Comparison of ENCODE assay signal across 8 mouse cellular contexts in the genomic region with DNA sequence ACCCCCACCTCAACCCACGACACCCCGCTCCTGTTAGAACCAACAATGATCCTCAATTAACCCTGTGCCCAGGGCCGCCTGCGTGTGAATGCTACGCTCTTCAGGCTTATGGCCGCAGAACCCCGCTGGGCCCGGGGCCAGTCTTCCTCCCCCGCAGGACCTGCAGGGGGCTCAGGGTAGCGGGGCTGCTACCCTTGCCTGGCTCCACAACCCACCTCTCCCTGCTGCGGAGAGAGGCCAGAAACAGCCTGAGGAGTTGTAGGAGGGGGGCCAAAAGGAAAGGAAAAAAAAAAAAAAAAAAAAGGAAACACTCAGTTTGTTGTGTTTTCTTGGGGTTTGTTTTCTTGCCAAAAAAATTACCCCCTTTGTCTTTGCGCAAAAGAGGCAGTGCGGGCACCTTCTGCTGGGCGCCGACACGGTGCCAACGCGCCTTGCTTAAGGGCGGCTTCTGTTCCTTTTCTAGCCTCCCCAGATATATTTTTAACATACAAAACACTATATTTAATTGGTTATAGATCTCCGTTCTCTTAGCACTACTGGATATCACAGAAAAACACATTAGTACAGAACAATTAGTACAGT.
DNase-seq lines count a peak whose midpoint lies in the region; ATAC-seq lines count a peak whose summit lies in the region.

No protein-coding gene starts in this region.

- H3K4me1 ChIP-seq in liver, embryonic 11.5 days (replicated peaks; ENCODE audit: control insufficient read depth, insufficient read depth, low read length), result no peaks in the 10 kb centered on the region
- peaks cover 4% of the 10 kb centered on the region; the same call in 1 of the 2 replicates for H3K4me1 ChIP-seq in heart, embryonic 16.5 days (ENCODE audit: control insufficient read depth, insufficient read depth, low read length)

- H3K27me3 ChIP-seq in liver, embryonic 11.5 days (replicated peaks; ENCODE audit: control insufficient read depth, insufficient read depth, low read length), result peaks cover 28% of the 10 kb centered on the region
- H3K27me3 ChIP-seq in heart, embryonic 16.5 days (ENCODE audit: control insufficient read depth, insufficient read depth, low read length), result peaks cover 15% of the 10 kb centered on the region

- H3K36me3 ChIP-seq in liver, embryonic 11.5 days (ENCODE audit: control insufficient read depth, insufficient read depth, low read length), result no peaks in the 10 kb centered on the region
- no peaks in the 10 kb centered on the region for H3K36me3 ChIP-seq in heart, embryonic 16.5 days (ENCODE audit: control insufficient read depth, insufficient read depth)

- H3K4me3 ChIP-seq in liver, embryonic 11.5 days (ENCODE audit: low read depth, low read length), result peak overlapping the region; percentile 33
- H3K4me3 ChIP-seq in heart, embryonic 16.5 days (ENCODE audit: low read length), result peak overlapping the region; percentile 58

- H3K4me2 ChIP-seq in liver, embryonic 11.5 days, result peak overlapping the region; percentile 67
- peak overlapping the region; percentile 91 for H3K4me2 ChIP-seq in heart, embryonic 16.5 days (ENCODE audit: low read depth, low read length)

- no peak for DNase-seq in liver, embryonic 11.5 days (ENCODE audit: low spot score)
- DNase-seq in liver, result no peak
- DNase-seq in cerebellum, postnatal 25 days, result peak; percentile 78 to 81
- DNase-seq in thymus, postnatal 14 days, result no peak
- no peak for DNase-seq in spleen, adult 18-20 months

- 11% methylated on average over 19 of the region's 20 CpGs for WGBS in liver, embryonic 11.5 days
- WGBS in heart, embryonic 16.5 days, result 11% methylated on average over 20 of the region's 20 CpGs

- no peak for ATAC-seq in liver, embryonic 11.5 days (replicated peaks; ENCODE audit: low FRiP score)
- peak; percentile 60; the same call in 1 of the 2 replicates for ATAC-seq in heart, embryonic 16.5 days (replicated peaks; ENCODE audit: extremely low read depth, insufficient read depth, low FRiP score)
- ATAC-seq in megakaryocyte, adult 5-6 weeks (ENCODE audit: poor library complexity, severe bottlenecking), result peak; percentile 27
- ATAC-seq in activated CD4-positive, CD25-positive, alpha-beta regulatory T cell, adult 4 months, result no peak

- H3K9me3 ChIP-seq in liver, embryonic 11.5 days (ENCODE audit: control insufficient read depth, low read length), result no peaks in the 10 kb centered on the region
- no peaks in the 10 kb centered on the region for H3K9me3 ChIP-seq in heart, embryonic 16.5 days (replicated peaks; ENCODE audit: control insufficient read depth, low read length)

- no peak overlapping the region for H3K27ac ChIP-seq in liver, embryonic 11.5 days (ENCODE audit: low read depth, low read length)
- no peak overlapping the region for H3K27ac ChIP-seq in heart, embryonic 16.5 days (ENCODE audit: low read length)

- no peak overlapping the region for H3K9ac ChIP-seq in liver, embryonic 11.5 days (ENCODE audit: low read depth, low read length)
- peak overlapping the region; percentile 63 for H3K9ac ChIP-seq in heart, embryonic 16.5 days (ENCODE audit: low read length)

Comparison
In these comparisons a context has a peak if more than half of its experiments do, and no peak if none do; other contexts are left out.
1. ATAC-seq: peak in heart, embryonic 16.5 days (single experiment) and megakaryocyte, adult 5-6 weeks (single experiment); none in liver, embryonic 11.5 days (single experiment) and activated CD4-positive, CD25-positive, alpha-beta regulatory T cell, adult 4 months (single experiment).
2. DNase-seq: peak in cerebellum, postnatal 25 days (2 of 2); none in liver, embryonic 11.5 days (single experiment), liver (single experiment), thymus, postnatal 14 days (single experiment) and spleen, adult 18-20 months (0 of 2).